Mouse (Mus musculus): Measurements from ENCODE around the gene Krt36.

The Krt36 gene

DNA sequence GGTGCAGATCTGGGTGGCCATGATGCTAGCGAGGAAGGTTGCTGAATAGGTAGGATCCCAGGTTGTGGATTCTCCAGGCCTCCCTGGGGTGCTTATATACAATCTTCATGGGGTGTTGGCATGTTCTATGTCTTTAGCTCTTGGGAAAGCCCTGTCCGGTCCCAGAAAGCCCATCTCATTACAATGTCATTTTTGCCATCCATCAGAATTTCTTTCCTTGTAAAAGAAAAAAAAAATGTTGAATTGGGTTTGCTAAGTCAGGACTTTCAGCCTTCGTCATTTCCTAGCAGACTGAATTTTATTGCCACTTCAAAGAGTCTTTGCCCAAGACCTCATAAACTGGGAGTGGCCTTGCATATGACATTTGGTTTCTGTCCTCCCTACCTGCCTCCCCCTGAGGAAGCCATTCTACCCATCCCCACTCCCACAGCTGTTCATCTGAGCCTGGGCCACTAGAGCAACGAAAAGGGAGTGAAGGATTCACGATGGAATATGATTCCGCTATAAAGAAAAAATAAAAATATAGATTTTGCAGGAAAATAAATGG is at the start of gene Krt36:
Gene Krt36 (minus strand): TSS at position 51 of the 547 bp plus-strand sequence.
- DNase-seq (ENCODE audit: low read depth) = no peak

GRCm38 (mm10) chr11:100148615-100149330 is 43.3 kb upstream of the Krt36 start, which contains the start of gene Krt19:
TSS of gene Krt19 (minus strand) at chr11:100148665.
- DNase-seq (ENCODE audit: low read depth) = no peak

DNA sequence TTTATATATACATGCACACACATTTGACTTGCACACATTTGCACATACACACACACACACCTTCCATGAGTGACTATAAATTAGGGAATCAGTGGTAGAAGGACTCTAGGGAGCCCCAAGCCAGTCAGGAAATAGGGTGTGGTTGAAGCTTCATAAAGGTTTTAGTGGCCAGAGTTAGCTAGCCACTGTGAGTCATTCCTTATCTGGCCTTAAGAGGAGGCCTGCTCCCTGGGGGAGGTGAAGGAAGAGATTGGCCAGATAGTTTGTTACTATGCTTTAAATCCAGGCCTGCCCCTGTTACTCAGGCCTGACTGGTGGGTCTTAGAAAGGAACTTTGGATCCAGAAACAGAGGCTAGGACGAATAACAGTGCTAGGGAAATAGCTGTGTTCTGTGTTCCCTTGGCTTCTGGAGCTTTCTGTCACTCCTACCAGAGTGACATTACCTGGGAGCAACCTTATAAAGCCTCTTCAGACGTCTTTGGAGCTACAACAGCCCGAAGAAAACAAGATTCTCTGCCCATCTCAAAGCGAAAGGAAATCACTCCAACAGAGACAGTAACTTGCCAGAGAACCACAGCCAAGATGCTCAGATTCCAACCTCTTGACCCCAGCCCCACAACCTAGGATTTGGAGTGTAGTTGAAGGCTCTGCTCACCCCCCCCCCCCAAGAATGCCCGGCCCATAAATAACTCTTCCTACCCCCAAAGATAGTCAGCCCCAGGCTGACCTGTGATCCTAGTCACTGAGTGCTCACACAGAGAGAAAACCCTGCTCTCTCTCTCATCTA is 42.3 kb upstream of the Krt36 start:
- no peak for DNase-seq (ENCODE audit: low read depth)

DNA sequence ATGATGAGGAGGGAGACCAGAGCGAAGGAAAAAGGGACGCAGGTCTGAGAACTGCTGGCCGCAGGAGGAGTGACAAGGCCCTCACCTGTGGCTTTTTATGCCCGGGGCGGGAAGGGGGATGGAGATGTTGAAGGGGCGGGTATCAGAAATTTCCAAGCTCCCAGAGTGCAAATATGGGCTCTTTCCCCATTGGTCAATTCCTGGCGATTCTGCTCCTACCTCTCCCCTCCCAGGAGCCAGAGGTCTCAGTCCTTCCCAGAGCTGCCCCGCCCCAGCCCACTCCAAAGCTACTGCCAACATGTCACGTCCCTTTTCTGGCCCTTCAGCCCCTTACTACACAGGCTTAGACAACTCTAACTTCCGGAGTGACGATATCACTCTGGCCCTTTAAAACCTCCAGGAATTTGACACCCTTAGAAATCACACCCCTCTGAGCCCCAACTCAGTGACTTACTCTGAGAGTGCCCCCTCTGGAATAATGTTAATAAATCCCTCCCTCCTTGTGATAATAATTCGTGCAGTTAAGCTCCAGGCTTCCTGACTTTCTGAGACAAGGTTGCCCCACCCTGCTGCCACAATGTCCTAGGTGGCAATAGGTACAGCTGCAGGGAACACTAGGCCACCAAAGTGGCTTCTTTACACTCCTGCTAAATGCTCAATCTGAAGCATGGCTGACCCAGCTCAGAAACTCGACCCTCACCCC is 40.6 kb upstream of the Krt36 start:
- no peak for DNase-seq (ENCODE audit: low read depth)

DNA sequence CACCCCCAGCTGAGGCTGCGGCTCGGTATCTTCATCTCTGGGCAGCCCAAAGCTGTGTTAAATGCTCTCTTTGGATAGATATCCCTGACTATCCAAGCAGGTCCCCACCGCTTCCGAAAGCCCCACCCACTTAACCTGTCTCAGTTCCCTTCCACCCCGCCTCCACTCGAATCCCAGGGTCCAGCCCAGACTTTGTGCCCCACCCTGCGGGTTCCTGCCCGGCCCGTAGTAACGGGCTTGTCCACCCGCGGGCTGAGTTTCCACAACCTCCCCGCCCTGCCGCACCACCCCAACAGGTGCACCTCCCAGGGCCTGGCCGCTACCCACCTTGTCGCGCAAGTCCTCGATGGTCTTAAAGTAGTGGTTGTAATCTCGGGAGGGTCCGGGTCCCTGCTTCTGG is 39.7 kb upstream of the Krt36 start:
- no peak for DNase-seq (ENCODE audit: low read depth)

GRCm38 (mm10) chr11:100140966-100141365 is 35.5 kb upstream of the Krt36 start:
- DNase-seq (ENCODE audit: low read depth) = no peak

DNA sequence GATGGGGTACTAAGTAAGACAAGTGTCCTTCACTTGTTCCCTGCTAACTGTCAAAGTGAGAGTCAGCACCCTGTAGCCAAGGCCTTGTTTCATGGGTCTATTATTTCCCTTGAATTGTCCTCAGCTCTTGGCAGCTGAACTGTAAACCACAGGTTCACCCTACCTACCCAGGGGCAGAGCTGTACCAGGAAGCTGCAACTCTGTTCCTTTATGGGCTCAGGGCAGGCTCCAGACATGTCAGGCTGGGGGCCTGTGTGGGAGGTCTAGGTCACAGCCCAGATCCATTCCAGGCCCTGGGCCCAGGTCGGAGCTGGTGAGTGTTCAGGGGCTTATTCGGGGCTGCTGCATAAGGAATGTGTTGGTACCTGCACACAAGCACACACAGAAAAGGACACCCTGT is 34.0 kb upstream of the Krt36 start:
- DNase-seq (ENCODE audit: low read depth) = no peak

DNA sequence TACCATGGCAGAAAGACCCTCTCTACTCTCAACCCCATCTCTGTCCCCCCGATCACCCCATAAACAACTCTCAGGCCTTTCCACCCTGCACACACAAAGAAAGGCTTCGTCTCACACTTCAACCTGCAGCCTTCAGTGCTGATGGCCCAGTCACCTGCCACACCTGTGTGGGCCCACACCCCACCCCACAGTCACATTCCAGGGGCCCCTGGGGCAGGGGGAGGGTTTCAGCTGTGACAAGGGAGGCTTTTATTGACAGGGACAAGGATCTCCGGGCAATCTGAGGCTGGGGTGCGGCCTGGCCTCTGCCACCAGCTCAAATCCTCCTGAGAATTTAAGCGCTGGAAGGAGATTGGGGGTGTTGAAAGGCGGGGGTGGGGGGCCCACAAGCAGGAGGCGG is 33.4 kb upstream of the Krt36 start:
- DNase-seq (ENCODE audit: low read depth) = no peak

- DNase-seq (ENCODE audit: low read depth) = no peak
These were observed 32.3 kb upstream of the Krt36 start for GRCm38 (mm10) chr11:100137693-100138092.

- no peak for DNase-seq (ENCODE audit: low read depth)
These were observed 31.1 kb upstream of the Krt36 start for GRCm38 (mm10) chr11:100136559-100136958.

DNA sequence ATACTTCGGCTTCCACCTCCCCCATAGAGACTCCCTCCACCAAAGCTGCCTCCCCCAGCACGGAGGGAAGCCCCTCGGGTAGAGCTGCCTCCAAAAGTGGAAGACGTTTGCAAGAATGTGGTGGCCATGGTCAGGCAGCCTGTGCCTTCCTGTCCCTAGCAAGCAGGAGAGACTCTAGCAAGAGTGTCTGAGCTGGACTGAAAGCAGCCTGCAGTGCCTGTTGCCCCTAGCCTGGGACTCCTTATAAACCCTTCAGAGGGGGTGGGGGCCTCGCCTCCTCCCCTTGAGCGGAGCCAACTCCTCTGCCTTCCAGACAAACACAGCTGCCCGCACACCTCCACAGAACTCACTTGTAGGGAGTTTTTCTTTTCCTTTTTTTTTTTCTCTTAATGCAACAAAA is 30.3 kb upstream of the Krt36 start, which contains the start of gene Krt15:
Gene Krt15 (minus strand): TSS at position 198 of the 400 bp plus-strand sequence.
- no peak for DNase-seq (ENCODE audit: low read depth)

DNA sequence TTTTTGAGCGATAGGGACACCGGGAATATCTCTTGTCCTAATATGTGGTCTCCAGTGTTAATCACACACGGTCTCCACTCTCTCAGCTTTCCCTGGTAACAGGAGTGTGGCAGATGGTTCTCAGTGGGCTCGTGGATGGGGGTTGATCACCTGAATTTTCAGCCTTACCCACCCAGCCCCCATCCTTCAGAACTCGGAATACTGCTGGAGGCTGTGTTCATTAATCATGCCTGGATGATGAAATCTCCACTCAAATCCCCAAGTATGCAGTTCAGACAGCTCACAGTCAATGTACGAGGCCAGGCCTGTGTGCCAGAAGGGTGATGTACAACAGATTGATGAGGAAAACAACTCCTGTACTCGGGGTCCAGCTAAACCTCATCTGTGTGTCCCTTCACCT is 19.5 kb upstream of the Krt36 start:
- no peak for DNase-seq (ENCODE audit: low read depth)

DNA sequence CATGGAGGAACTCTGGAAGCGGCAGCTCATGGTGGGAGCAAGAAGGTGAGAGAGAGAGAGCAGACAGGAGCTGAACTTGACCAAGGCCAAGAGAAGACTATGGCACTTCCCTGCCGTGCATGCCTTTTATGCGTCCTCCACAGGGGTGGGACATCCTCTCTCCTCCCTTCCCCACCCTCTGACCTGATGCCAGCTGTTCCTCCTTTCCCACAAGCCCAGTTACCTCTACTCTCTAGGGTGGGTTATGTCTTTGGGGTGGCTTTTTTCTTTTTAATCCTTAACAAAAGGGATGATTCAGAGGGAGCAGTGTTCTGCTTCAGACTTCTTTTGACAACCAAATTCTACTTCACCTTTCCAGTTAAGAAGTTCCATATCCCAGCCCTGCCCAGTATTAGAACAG is 16.0 kb upstream of the Krt36 start, which contains the start of gene Krt13:
Gene Krt13 (minus strand): TSS at position 101 of the 400 bp plus-strand sequence.
- no peak for DNase-seq (ENCODE audit: low read depth)

GRCm38 (mm10) chr11:100120331-100120730 is 14.9 kb upstream of the Krt36 start:
- no peak for DNase-seq (ENCODE audit: low read depth)

GRCm38 (mm10) chr11:100113742-100114029 is 8.3 kb upstream of the Krt36 start:
- no peak for DNase-seq (ENCODE audit: low read depth)

DNA sequence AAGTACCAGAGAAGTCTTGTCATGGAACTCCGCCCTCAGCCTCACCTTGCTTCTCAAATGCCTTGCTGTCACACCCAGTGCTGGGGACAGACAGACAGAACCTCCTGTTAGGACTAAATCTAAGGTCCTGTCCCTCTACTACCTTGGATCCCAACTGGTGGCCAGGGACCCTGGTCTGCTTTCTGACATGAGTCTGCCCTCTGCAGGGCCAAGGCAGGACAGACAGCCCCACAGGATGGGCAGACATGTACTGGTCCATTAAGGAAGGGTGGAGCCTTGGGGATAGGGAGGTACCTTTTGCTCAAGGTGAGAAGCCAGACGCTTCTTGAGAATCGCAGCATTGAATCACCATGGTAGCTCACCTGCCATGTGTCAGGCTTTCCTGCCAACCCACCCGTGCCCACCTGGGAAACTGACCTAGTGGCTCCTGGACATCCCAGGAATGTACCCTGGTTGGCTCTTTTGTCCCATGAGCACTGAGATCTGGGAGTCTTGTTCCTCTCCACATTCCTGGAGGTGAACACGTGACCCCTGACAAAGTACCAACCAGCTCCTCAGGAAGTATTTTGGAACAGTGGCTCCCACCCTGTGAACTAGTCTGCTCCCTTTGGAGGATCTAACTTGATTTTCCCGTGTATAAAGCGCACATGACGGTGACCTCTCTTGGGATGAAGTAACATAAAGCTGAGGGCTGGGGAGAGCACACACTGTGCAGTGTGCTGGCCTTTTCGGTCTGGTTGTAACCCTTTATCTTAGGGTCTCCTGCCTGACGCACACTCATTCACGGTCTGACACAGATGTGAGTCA is 7.7 kb upstream of the Krt36 start:
- no peak for DNase-seq (ENCODE audit: low read depth)

DNA sequence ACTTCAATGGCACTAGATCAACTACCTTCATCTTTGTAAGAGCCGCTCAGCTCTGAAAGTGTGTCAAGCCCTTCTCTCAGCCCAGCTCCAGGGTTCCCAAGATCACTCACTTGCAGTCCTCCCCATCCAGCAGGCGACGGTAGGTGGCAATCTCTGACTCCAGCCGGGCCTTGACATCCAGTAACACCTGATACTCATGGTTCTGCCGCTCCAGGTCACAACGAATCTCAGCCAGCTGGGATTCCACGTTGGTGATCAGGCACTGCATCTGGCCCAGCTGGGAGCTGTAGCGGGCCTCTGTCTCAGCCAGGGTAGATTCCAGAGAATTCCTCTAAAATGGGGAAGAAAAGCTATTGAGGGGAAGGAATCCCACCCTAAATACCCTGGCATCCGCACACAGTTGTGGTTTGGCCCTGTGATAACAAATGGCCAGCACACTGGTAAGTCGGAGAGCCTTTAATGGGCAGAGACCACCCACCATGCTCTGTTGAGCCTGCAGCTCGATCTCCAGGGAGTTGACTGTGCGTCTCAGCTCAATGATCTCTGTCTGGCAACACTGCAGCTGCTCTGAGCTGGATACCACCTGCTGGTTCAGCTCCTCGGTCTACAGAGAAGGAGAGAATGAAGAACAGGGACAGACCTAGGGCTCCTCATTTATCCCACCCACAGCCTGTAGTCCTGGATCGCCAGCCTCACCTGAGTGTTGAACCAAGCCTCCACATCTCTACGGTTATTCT is 2.6 kb downstream of the Krt36 start:
- no peak for DNase-seq (ENCODE audit: low read depth)

DNA sequence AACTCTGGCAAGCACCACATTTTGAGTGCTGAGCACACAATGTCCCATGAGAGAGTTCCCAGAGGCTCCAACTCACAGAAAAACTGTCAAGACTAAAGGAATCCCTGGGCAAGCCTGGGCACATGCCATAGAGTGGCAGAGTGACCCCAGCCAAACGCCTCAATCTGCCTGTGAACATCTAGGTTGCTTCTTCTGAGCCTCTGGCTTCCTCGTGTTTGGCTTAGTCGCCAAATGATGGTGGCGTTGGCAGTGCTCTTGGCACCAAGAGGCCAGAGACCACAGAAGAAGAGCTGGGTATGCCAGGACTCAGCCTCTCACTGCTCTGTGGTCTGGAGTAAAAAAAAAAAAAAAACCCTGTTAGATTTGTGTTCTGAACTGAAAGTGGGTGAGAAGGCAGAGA is 5.0 kb downstream of the Krt36 start:
- no peak for DNase-seq (ENCODE audit: low read depth)

DNA sequence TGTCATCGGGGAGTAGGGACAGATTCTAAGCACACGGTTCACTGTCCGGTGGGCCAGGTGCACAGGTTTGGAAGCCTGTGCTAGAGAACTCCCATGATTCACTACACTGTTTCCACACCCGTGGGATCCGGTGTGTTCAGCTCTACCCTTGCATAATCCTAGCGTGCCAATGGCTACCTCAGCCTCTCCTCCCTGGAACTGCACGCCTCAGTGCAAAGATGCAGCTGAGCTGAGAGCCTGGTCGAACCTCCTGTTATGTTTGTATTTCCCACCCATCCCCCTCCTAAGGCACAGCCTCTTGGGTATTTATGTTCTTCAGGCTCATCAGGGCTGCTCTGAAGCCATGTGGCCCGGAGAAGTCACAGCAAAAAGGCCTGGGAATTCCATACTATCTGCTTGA is 7.6 kb downstream of the Krt36 start:
- DNase-seq (ENCODE audit: low read depth) = no peak

GRCm38 (mm10) chr11:100096141-100096540 is 9.3 kb downstream of the Krt36 start, which contains the start of gene Krt35:
TSS of gene Krt35 (minus strand) at chr11:100096241.
- no peak for DNase-seq (ENCODE audit: low read depth)

All from naive thymus-derived CD4-positive, alpha-beta T cell, adult 2 months (primary cell).